Mouse (Mus musculus): ENCODE results near the gene Taf8.

DNA sequence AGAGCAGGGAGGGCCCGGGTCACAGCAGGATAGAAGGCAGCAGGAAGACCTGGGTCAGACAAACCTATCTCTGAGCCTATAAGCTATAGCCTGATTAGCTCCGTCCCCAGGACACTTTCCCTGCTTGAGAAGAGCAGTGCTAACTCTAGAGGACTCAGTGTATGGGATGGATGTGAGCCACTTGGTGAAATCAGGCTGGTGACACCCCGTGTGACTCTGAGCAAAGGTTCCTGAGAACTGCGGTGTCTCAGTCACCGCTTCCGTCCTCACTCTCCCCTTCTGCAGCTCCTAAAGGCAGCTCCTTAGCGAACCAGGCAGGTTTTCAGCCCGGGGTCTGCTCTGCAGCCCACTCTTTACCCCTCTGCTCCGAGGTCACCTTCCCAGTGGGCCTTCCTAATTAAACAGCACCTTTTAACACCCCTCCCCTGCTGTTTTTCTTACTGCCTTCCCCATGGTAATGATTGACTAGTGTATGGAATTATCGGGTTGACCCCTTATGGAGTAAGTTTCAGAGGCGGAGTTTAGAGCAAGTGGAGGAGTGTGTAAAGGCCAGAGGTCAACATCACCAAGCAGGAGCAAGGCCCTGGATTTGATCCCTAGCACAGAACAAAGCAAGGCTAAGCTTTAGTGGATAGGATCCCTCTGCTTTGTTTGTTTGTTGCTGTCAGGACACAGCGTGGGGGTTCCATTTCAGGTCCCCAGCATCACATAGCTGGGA is 37.7 kb downstream of the Taf8 start:
- TF ChIP-seq CTCF (IDR thresholded peaks at IDR 0.05; ENCODE audit: insufficient read depth, low read depth, low read length): no peak
- TF ChIP-seq POLR2A (IDR thresholded peaks at IDR 0.05; ENCODE audit: insufficient read depth, low read depth, low read length): no peak

Measured in olfactory bulb, adult 2 months (tissue).